Mouse (Mus musculus): Measurements from ENCODE around the gene Pvalb.

Gene Pvalb

GRCm38 (mm10) chr15:78158335-78158734 is 47.9 kb downstream of the Pvalb start:
- DNase-seq (ENCODE audit: low spot score in 2 of 2), result no peak

GRCm38 (mm10) chr15:78157824-78158223 is 48.4 kb downstream of the Pvalb start:
- DNase-seq (ENCODE audit: low spot score in 2 of 2), result no peak

GRCm38 (mm10) chr15:78157330-78157729 is 48.9 kb downstream of the Pvalb start:
- DNase-seq (ENCODE audit: low spot score in 2 of 2), result no peak

GRCm38 (mm10) chr15:78155421-78155820 is 50.8 kb downstream of the Pvalb start:
- no peak for DNase-seq (ENCODE audit: low spot score in 2 of 2)

GRCm38 (mm10) chr15:78153045-78153775 is 53.0 kb downstream of the Pvalb start:
- DNase-seq (ENCODE audit: low spot score in 2 of 2), result no peak

- no peak for DNase-seq (ENCODE audit: low spot score in 2 of 2)
Measured at GRCm38 (mm10) chr15:78148565-78148964, 57.6 kb downstream of the Pvalb start.
